Mouse (Mus musculus) liver, embryonic 14.5 days (tissue): ENCODE data around the gene Scn7a. TPM values are rescaled to one million over a fixed set of nuclear protein-coding genes. Genes with fewer than 3 reads are reported as not detected.

Experiments
- ATAC-seq: fragments of 200-750 bp; cut with Nextera tagmentation; 2 replicates; pipeline ENCODE4 v1.8.0; 2017; ENCODE audit warnings: moderate number of reproducible peaks, mild to moderate bottlenecking, moderate library complexity; ENCODE audit not compliant: insufficient read depth
- DNase-seq, 3 experiments: peaks; one replicate each; pipeline ENCODE4 v3.0.0-alpha.2; 2012 to 2013; ENCODE audit warnings: low read depth in 3 of 3, low spot score in 3 of 3
- H3K27ac ChIP-seq: fragments of 300-500 bp; sonication (generic); 2 replicates; pipeline ENCODE4 v1.5.1; 2014; ENCODE audit warnings: moderate library complexity, mild to moderate bottlenecking, control low read depth, inconsistent platforms
- H3K27me3 ChIP-seq: fragments of 300-500 bp; sonication (generic); 2 replicates; pipeline ENCODE4 v1.6.1; 2014; ENCODE audit warnings: mild to moderate bottlenecking, low read length, moderate library complexity; ENCODE audit not compliant: control insufficient read depth, insufficient read depth
- H3K36me3 ChIP-seq: fragments of 300-500 bp; sonication (generic); replicated peaks from 2 replicates; pipeline ENCODE4 v1.6.1; 2014; ENCODE audit warnings: low read depth; ENCODE audit not compliant: control insufficient read depth, insufficient read depth
- H3K4me1 ChIP-seq, 2 experiments: fragments of 200-500 bp in 1 of 2; fragments of 300-500 bp in 1 of 2; sonication (generic) in 1 of 2; replicated peaks; 2 replicates each; pipeline ENCODE4 v1.6.1; 2012 to 2014; ENCODE audit warnings: antibody characterized with exemption in 1 of 2, inconsistent platforms in 1 of 2, low read length in 1 of 2; ENCODE audit not compliant: control insufficient read depth in 2 of 2, insufficient read depth in 2 of 2
- H3K4me2 ChIP-seq: fragments of 300-500 bp; sonication (generic); 2 replicates; pipeline ENCODE4 v1.6.1; 2014; ENCODE audit warnings: low read depth, mild to moderate bottlenecking, control low read depth, moderate library complexity
- H3K4me3 ChIP-seq, 2 experiments: fragments of 200-500 bp in 1 of 2; fragments of 300-500 bp in 1 of 2; sonication (generic) in 1 of 2; 2 replicates each; pipeline ENCODE4 v1.5.1; 2012 to 2014; ENCODE audit warnings: low read depth in 2 of 2, low read length in 2 of 2, mild to moderate bottlenecking in 2 of 2, control low read depth in 1 of 2, inconsistent platforms in 1 of 2, moderate library complexity in 1 of 2; ENCODE audit not compliant: insufficient read depth in 1 of 2
- H3K9ac ChIP-seq: fragments of 300-500 bp; sonication (generic); replicated peaks from 2 replicates; pipeline ENCODE4 v1.6.1; 2014; ENCODE audit warnings: mild to moderate bottlenecking, control low read depth, moderate library complexity
- H3K9me3 ChIP-seq: fragments of 300-500 bp; sonication (generic); 2 replicates; pipeline ENCODE4 v1.6.1; 2016; ENCODE audit warnings: low read length, mixed read lengths; ENCODE audit not compliant: control insufficient read depth
- CTCF ChIP-seq: IDR thresholded peaks from 2 replicates; pipeline ENCODE4 v1.5.1; 2016; ENCODE audit warnings: antibody characterized with exemption, low read depth, control low read depth
- EP300 ChIP-seq: IDR thresholded peaks from 2 replicates; pipeline ENCODE4 v1.6.1; 2016; ENCODE audit warnings: antibody characterized with exemption, low read depth
- WGBS: fragments of 180-500 bp; shearing (Covaris S2); extraction: QIAGEN DNeasy Blood & Tissue Kit; methylation state at CpG from one replicate; pipeline ENCODE4 v1.1.7; 2014; ENCODE audit not compliant: insufficient replicate concordance; 5-methylcytosine and 5-hydroxymethylcytosine counted together
- polyA plus RNA-seq, 2 experiments: library from polyadenylated mRNA; depleted of rRNA in 1 of 2; stranded (reverse) in 1 of 2; unstranded in 1 of 2; fragments of >200 nt; fragmentation: Nextera tagmentation in 1 of 2; extraction: Ambion mirVana in 1 of 2; gene quantifications; 2 replicates each; pipeline versions ENCODE4 v1.2.1 to v1.2.3; 2012 to 2014

The Scn7a gene
- polyA plus RNA-seq, 2 experiments, result 0.01 to 0.03 TPM

DNA sequence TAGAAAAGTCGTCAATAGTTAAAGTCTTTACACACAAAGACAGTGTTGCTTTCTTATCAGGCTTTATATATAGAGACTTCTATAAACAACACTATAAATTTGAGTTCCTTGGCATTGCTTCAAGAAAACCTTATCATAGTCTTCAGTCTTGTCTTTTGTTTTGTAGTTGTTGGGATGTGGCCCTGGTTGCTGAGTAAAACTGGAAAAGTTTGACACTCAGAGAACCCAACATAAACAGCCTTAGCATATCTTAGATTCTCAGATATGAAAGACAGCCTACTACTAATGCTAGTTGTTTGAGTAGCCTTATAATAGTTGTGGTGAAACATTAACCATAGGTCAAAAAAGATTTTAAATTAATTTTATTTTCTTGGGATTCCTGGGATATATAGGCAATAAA is 6.9 kb upstream of the Scn7a start:
- no peak for DNase-seq
- no peaks in the 10 kb centered on the region for H3K4me1 ChIP-seq
- WGBS, result 44% methylated on average over 1 of the region's 1 CpGs

DNA sequence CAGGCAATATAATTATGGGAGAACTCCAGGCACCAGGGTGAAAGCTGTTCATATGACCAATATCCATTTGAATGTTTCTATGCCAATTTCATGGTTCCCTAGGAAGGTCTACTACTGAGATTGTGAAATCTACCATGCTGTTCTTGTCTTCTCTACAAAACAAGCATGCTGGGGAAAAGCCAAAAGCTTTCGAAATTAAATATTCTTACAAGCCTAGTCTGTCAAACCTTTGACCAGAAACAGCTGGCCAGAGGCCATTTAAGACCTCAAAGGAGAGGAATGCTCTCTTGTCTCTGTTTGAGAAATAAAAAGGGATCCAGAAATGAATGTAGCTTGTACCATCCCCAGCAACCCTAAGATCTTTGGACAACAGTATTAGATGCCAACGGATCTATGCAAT is 3.8 kb downstream of the Scn7a start:
- H3K4me2 ChIP-seq, result no peak overlapping the region
- DNase-seq, result no peak
- 47% methylated on average over 2 of the region's 2 CpGs for WGBS

More for the DNA sequence above, 6.9 kb upstream of the Scn7a start:
- H3K27ac ChIP-seq, result no peak overlapping the region
- H3K36me3 ChIP-seq, result no peaks in the 10 kb centered on the region
- H3K9me3 ChIP-seq, result no peaks in the 10 kb centered on the region
- TF ChIP-seq CTCF (no peak), EP300 (no peak)
- no peak overlapping the region for H3K4me2 ChIP-seq
- no peak overlapping the region for H3K4me3 ChIP-seq
- H3K9ac ChIP-seq, result no peak overlapping the region
- no peaks in the 10 kb centered on the region for H3K27me3 ChIP-seq
- no peak for ATAC-seq

DNA sequence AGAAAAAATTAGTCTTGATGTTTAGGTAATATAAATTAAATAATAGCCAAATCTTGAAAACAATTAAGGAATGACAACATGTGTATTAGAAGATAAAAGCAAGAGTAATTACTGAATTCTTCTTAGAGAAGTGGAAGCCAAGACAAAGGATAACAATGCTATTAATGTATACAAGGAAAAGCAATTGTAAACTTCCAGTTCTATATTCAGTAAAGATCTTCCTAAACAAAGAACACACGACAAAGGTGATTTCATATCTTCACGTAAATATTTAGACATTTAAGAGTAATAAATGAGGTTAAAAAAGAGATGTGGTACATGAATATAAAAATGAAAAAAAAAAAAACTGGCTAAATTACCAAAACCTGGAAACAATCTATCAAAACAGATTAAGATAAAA is 16.7 kb downstream of the Scn7a start:
- Histone ChIP-seq H3K4me3 (no peak overlapping the region), H3K4me2 (no peak overlapping the region), H3K4me1 (no peaks in the 10 kb centered on the region), H3K27ac (no peak overlapping the region), H3K36me3 (no peaks in the 10 kb centered on the region), H3K27me3 (no peaks in the 10 kb centered on the region), H3K9me3 (no peaks in the 10 kb centered on the region), H3K9ac (no peak overlapping the region)
- TF ChIP-seq CTCF, result no peak
- TF ChIP-seq EP300, result no peak
- WGBS, result 65% methylated on average over 2 of the region's 2 CpGs
- ATAC-seq (no peak), DNase-seq (no peak)

More for the DNA sequence above, 3.8 kb downstream of the Scn7a start:
- no peak overlapping the region for H3K4me3 ChIP-seq
- no peaks in the 10 kb centered on the region for H3K4me1 ChIP-seq
- no peaks in the 10 kb centered on the region for H3K36me3 ChIP-seq
- no peak overlapping the region for H3K27ac ChIP-seq
- H3K9ac ChIP-seq, result no peak overlapping the region
- ATAC-seq, result no peak
- no peaks in the 10 kb centered on the region for H3K9me3 ChIP-seq
- TF ChIP-seq EP300 (no peak), CTCF (no peak)
- no peaks in the 10 kb centered on the region for H3K27me3 ChIP-seq

DNA sequence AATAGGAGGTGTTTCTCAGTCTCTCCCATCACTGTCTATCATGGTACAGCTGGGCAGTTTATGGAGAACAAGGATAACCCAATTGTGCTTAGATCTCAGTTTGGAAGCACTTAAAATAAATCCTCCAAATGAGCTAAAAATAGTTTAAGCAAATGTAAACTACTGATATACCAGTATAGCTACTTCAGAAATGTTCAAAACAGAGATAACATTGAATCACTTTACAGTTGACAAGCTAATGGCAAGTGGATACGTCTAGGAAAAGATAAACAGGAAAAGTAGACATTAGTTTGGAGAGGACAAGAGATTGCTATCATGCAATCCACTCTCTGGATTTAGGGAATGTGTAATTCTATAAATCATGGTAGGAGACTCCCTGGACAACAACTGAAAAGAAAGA is 19.5 kb downstream of the Scn7a start:
- no peaks in the 10 kb centered on the region for H3K36me3 ChIP-seq
- TF ChIP-seq CTCF (no peak), EP300 (no peak)
- H3K4me2 ChIP-seq, result no peak overlapping the region
- H3K27ac ChIP-seq, result no peak overlapping the region
- H3K9me3 ChIP-seq, result no peaks in the 10 kb centered on the region
- no peak overlapping the region for H3K4me3 ChIP-seq
- ATAC-seq (no peak), DNase-seq (no peak)
- H3K27me3 ChIP-seq, result no peaks in the 10 kb centered on the region
- H3K9ac ChIP-seq, result no peak overlapping the region
- 31% methylated on average over 1 of the region's 1 CpGs for WGBS
- H3K4me1 ChIP-seq, result no peaks in the 10 kb centered on the region

DNA sequence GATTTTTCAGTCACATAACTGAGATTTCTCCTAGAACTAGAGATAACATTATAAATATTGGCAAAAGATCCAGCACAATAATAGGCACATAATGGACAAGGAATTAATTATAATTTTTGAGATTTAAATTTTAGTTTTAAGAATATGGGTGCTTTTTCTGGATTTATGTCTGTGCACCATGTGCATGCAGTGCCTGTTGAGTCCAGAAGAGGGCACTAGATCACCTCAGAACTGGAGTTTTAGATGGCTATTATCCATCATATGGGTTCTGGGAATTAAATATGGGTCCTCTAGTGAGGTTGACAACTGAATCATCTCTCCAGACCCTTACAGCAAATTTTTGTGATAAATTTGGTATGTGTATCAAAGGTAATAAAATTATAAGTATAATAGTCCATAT is 21.8 kb downstream of the Scn7a start:
- Histone ChIP-seq H3K9ac (no peak overlapping the region), H3K27ac (no peak overlapping the region), H3K4me1 (no peaks in the 10 kb centered on the region), H3K4me2 (no peak overlapping the region), H3K27me3 (no peaks in the 10 kb centered on the region), H3K9me3 (no peaks in the 10 kb centered on the region), H3K4me3 (no peak overlapping the region), H3K36me3 (no peaks in the 10 kb centered on the region)
- DNase-seq, result no peak
- peak; percentile 29; the same call in 1 of the 2 replicates for TF ChIP-seq CTCF
- TF ChIP-seq EP300, result no peak
- ATAC-seq, result no peak
